Mouse (Mus musculus) megakaryocyte, embryonic 14.5 days (primary cell): Measurements from ENCODE around the gene Nr6a1.

Source experiments
- FLI1 ChIP-seq: IDR thresholded peaks from 2 replicates; pipeline ENCODE4 v1.6.1; 2012; ENCODE audit warnings: low read length, inconsistent platforms, mixed read lengths
- GATA1 ChIP-seq: IDR thresholded peaks from 3 replicates; pipeline ENCODE4 v1.6.1; 2012; ENCODE audit warnings: mixed read lengths, low read length, inconsistent platforms, borderline replicate concordance

- TF ChIP-seq GATA1 (no peak), FLI1 (no peak)
Measured at GRCm38 (mm10) chr2:38783364-38783763, 144.1 kb downstream of the Nr6a1 start.
